Mouse (Mus musculus): Measurements from ENCODE around the gene Kcnk3.

- TF ChIP-seq CTCF (conservative IDR thresholded peaks at IDR 0.05; ENCODE audit: low read length) (no peak), NANOG (IDR thresholded peaks at IDR 0.05; ENCODE audit: borderline replicate concordance, low read length) (no peak)
These were observed 35.4 kb downstream of the Kcnk3 start for GRCm38 (mm10) chr5:30623380-30623779.

Data from E14TG2a.4 (cell line).